Mouse (Mus musculus): ENCODE measurements around the gene Tspan15.

Gene Tspan15

GRCm38 (mm10) chr10:62231811-62232210 is 760 bp upstream of the Tspan15 start:
- in situ Hi-C loops (cut with MseI, MboI), result no loop called here

- in situ Hi-C loops (cut with MseI, MboI), result no loop called here
Measured at GRCm38 (mm10) chr10:62231395-62231732, 313 bp upstream of the Tspan15 start.

GRCm38 (mm10) chr10:62228126-62228525 is 2.9 kb downstream of the Tspan15 start:
- in situ Hi-C loops (cut with MseI, MboI), result no loop called here

- in situ Hi-C loops (cut with MseI, MboI), result no loop called here
Measured at GRCm38 (mm10) chr10:62225839-62226238, 5.2 kb downstream of the Tspan15 start.

- in situ Hi-C loops (cut with MseI, MboI), result no loop called here
Measured at GRCm38 (mm10) chr10:62224231-62224630, 6.8 kb downstream of the Tspan15 start.

GRCm38 (mm10) chr10:62222777-62223176 is 8.3 kb downstream of the Tspan15 start:
- in situ Hi-C loops (cut with MseI, MboI), result no loop called here

GRCm38 (mm10) chr10:62221647-62222046 is 9.4 kb downstream of the Tspan15 start:
- in situ Hi-C loops (cut with MseI, MboI), result no loop called here

- in situ Hi-C loops (cut with MseI, MboI), result no loop called here
Measured at GRCm38 (mm10) chr10:62220732-62221514, 10.1 kb downstream of the Tspan15 start.

GRCm38 (mm10) chr10:62218789-62219172 is 12.3 kb downstream of the Tspan15 start:
- in situ Hi-C loops (cut with MseI, MboI), result no loop called here

GRCm38 (mm10) chr10:62218044-62218788 is 12.8 kb downstream of the Tspan15 start:
- in situ Hi-C loops (cut with MseI, MboI), result no loop called here

- in situ Hi-C loops (cut with MseI, MboI), result no loop called here
Measured at GRCm38 (mm10) chr10:62217196-62217595, 13.9 kb downstream of the Tspan15 start.

GRCm38 (mm10) chr10:62216595-62216994 is 14.5 kb downstream of the Tspan15 start:
- in situ Hi-C loops (cut with MseI, MboI), result no loop called here

- in situ Hi-C loops (cut with MseI, MboI), result no loop called here
Measured at GRCm38 (mm10) chr10:62215633-62216032, 15.4 kb downstream of the Tspan15 start.

GRCm38 (mm10) chr10:62215169-62215616 is 15.9 kb downstream of the Tspan15 start:
- in situ Hi-C loops (cut with MseI, MboI), result no loop called here

- in situ Hi-C loops (cut with MseI, MboI), result no loop called here
Measured at GRCm38 (mm10) chr10:62211310-62211709, 19.7 kb downstream of the Tspan15 start.

GRCm38 (mm10) chr10:62208241-62208896 is 22.7 kb downstream of the Tspan15 start:
- in situ Hi-C loops (cut with MseI, MboI), result no loop called here

GRCm38 (mm10) chr10:62202574-62202973 is 28.5 kb downstream of the Tspan15 start:
- in situ Hi-C loops (cut with MseI, MboI), result no loop called here

GRCm38 (mm10) chr10:62198891-62199290 is 32.2 kb downstream of the Tspan15 start:
- in situ Hi-C loops (cut with MseI, MboI), result no loop called here

- in situ Hi-C loops (cut with MseI, MboI), result no loop called here
Measured at GRCm38 (mm10) chr10:62197403-62197802, 33.6 kb downstream of the Tspan15 start.

GRCm38 (mm10) chr10:62195376-62195775 is 35.7 kb downstream of the Tspan15 start:
- in situ Hi-C loops (cut with MseI, MboI), result no loop called here

GRCm38 (mm10) chr10:62194946-62195345 is 36.1 kb downstream of the Tspan15 start:
- in situ Hi-C loops (cut with MseI, MboI), result no loop called here

- in situ Hi-C loops (cut with MseI, MboI), result no loop called here
Measured at GRCm38 (mm10) chr10:62194461-62194860, 36.6 kb downstream of the Tspan15 start.
